Mouse (Mus musculus): ENCODE measurements at regions not wholly inside any gene's neighbourhood (a gene's known extent, or its start where the extent isn't known, plus 50 kb on each side); places are given as distances from the start of the nearest gene placed in this dataset.

- no peak for ATAC-seq
Observed at GRCm38 (mm10) chr8:49175386-49175785, 331.6 kb upstream of the Tenm3 start.

GRCm38 (mm10) chr8:49174956-49175355, 331.2 kb upstream of the Tenm3 start:
- no peaks in the 10 kb centered on the region for H3K36me3 ChIP-seq
- no peak for ATAC-seq
- no peaks in the 10 kb centered on the region for H3K4me1 ChIP-seq (replicated peaks)
- H3K4me3 ChIP-seq (replicated peaks), result no peak overlapping the region
- 84% methylated on average over 2 of the region's 2 CpGs for WGBS
- no peak overlapping the region for H3K9ac ChIP-seq
- no peaks in the 10 kb centered on the region for H3K9me3 ChIP-seq
- H3K27ac ChIP-seq, result no peak overlapping the region
- H3K4me2 ChIP-seq (replicated peaks), result no peak overlapping the region
- H3K27me3 ChIP-seq (replicated peaks), result no peaks in the 10 kb centered on the region

More at GRCm38 (mm10) chr8:49175386-49175785, 331.6 kb upstream of the Tenm3 start:
- Histone ChIP-seq H3K4me3 (replicated peaks) (no peak overlapping the region), H3K9ac (no peak overlapping the region), H3K9me3 (no peaks in the 10 kb centered on the region), H3K36me3 (no peaks in the 10 kb centered on the region), H3K27me3 (replicated peaks) (no peaks in the 10 kb centered on the region), H3K4me2 (replicated peaks) (no peak overlapping the region), H3K4me1 (replicated peaks) (no peaks in the 10 kb centered on the region), H3K27ac (no peak overlapping the region)
- WGBS, result 89% methylated on average over 4 of the region's 4 CpGs

GRCm38 (mm10) chr8:49159318-49159717, 315.6 kb upstream of the Tenm3 start:
- ATAC-seq, result no peak
- Histone ChIP-seq H3K4me3 (replicated peaks) (no peak overlapping the region), H3K9ac (no peak overlapping the region), H3K27ac (no peak overlapping the region), H3K9me3 (no peaks in the 10 kb centered on the region), H3K4me1 (replicated peaks) (no peaks in the 10 kb centered on the region), H3K27me3 (replicated peaks) (no peaks in the 10 kb centered on the region), H3K4me2 (replicated peaks) (no peak overlapping the region), H3K36me3 (no peaks in the 10 kb centered on the region)
- WGBS, result 67% methylated on average over 4 of the region's 4 CpGs

GRCm38 (mm10) chr8:49158201-49158600, 314.4 kb upstream of the Tenm3 start:
- no peaks in the 10 kb centered on the region for H3K27me3 ChIP-seq (replicated peaks)
- no peak for ATAC-seq
- H3K4me2 ChIP-seq (replicated peaks), result no peak overlapping the region
- H3K4me1 ChIP-seq (replicated peaks), result no peaks in the 10 kb centered on the region
- no peaks in the 10 kb centered on the region for H3K36me3 ChIP-seq
- H3K9me3 ChIP-seq, result no peaks in the 10 kb centered on the region
- 68% methylated on average over 4 of the region's 4 CpGs for WGBS
- H3K27ac ChIP-seq, result no peak overlapping the region
- no peak overlapping the region for H3K9ac ChIP-seq
- H3K4me3 ChIP-seq (replicated peaks), result no peak overlapping the region

GRCm38 (mm10) chr8:49136503-49137044, 292.8 kb upstream of the Tenm3 start:
- H3K4me2 ChIP-seq (replicated peaks), result no peak overlapping the region
- H3K9me3 ChIP-seq, result no peaks in the 10 kb centered on the region
- H3K4me3 ChIP-seq (replicated peaks), result no peak overlapping the region
- H3K4me1 ChIP-seq (replicated peaks), result no peaks in the 10 kb centered on the region
- H3K27me3 ChIP-seq (replicated peaks), result no peaks in the 10 kb centered on the region
- WGBS, result 86% methylated on average over 10 of the region's 10 CpGs
- no peak for ATAC-seq
- H3K27ac ChIP-seq, result no peak overlapping the region
- H3K9ac ChIP-seq, result no peak overlapping the region
- no peaks in the 10 kb centered on the region for H3K36me3 ChIP-seq

GRCm38 (mm10) chr8:49109095-49109494, 265.3 kb upstream of the Tenm3 start:
- Histone ChIP-seq H3K27ac (no peak overlapping the region), H3K9me3 (no peaks in the 10 kb centered on the region), H3K4me3 (replicated peaks) (no peak overlapping the region), H3K36me3 (no peaks in the 10 kb centered on the region), H3K9ac (no peak overlapping the region), H3K4me1 (replicated peaks) (no peaks in the 10 kb centered on the region), H3K4me2 (replicated peaks) (no peak overlapping the region), H3K27me3 (replicated peaks) (no peaks in the 10 kb centered on the region)
- 67% methylated on average over 6 of the region's 6 CpGs for WGBS
- ATAC-seq, result no peak

GRCm38 (mm10) chr8:49108665-49109064, 264.9 kb upstream of the Tenm3 start:
- Histone ChIP-seq H3K4me2 (replicated peaks) (no peak overlapping the region), H3K9ac (no peak overlapping the region), H3K4me1 (replicated peaks) (no peaks in the 10 kb centered on the region), H3K27ac (no peak overlapping the region), H3K36me3 (no peaks in the 10 kb centered on the region), H3K4me3 (replicated peaks) (no peak overlapping the region), H3K9me3 (no peaks in the 10 kb centered on the region), H3K27me3 (replicated peaks) (no peaks in the 10 kb centered on the region)
- ATAC-seq, result no peak
- whole genome bisulfite sequencing, result 62% methylated on average over 4 of the region's 4 CpGs

GRCm38 (mm10) chr8:49106531-49106930, 262.8 kb upstream of the Tenm3 start:
- Histone ChIP-seq H3K4me3 (replicated peaks) (no peak overlapping the region), H3K27me3 (replicated peaks) (no peaks in the 10 kb centered on the region), H3K36me3 (no peaks in the 10 kb centered on the region), H3K27ac (no peak overlapping the region), H3K4me2 (replicated peaks) (no peak overlapping the region), H3K9ac (no peak overlapping the region), H3K9me3 (no peaks in the 10 kb centered on the region), H3K4me1 (replicated peaks) (no peaks in the 10 kb centered on the region)
- 81% methylated on average over 3 of the region's 3 CpGs for WGBS
- ATAC-seq, result no peak

GRCm38 (mm10) chr8:49101156-49101555, 257.4 kb upstream of the Tenm3 start:
- whole genome bisulfite sequencing, result 93% methylated on average over 7 of the region's 7 CpGs
- no peak for ATAC-seq
- no peaks in the 10 kb centered on the region for H3K36me3 ChIP-seq
- H3K27me3 ChIP-seq (replicated peaks), result no peaks in the 10 kb centered on the region
- no peak overlapping the region for H3K4me2 ChIP-seq (replicated peaks)
- H3K27ac ChIP-seq, result no peak overlapping the region
- no peaks in the 10 kb centered on the region for H3K9me3 ChIP-seq
- H3K4me3 ChIP-seq (replicated peaks), result no peak overlapping the region
- no peaks in the 10 kb centered on the region for H3K4me1 ChIP-seq (replicated peaks)
- H3K9ac ChIP-seq, result no peak overlapping the region

- Histone ChIP-seq H3K9ac (no peak overlapping the region), H3K9me3 (no peaks in the 10 kb centered on the region), H3K4me1 (replicated peaks) (no peaks in the 10 kb centered on the region), H3K4me2 (replicated peaks) (no peak overlapping the region), H3K4me3 (replicated peaks) (no peak overlapping the region), H3K36me3 (no peaks in the 10 kb centered on the region), H3K27me3 (replicated peaks) (no peaks in the 10 kb centered on the region), H3K27ac (no peak overlapping the region)
- 87% methylated on average over 6 of the region's 6 CpGs for WGBS
- no peak for ATAC-seq
Observed at GRCm38 (mm10) chr8:49084191-49084875, 240.6 kb upstream of the Tenm3 start.

GRCm38 (mm10) chr8:49069451-49069850, 225.7 kb upstream of the Tenm3 start:
- WGBS, result 61% methylated on average over 5 of the region's 5 CpGs
- no peaks in the 10 kb centered on the region for H3K9me3 ChIP-seq
- no peak overlapping the region for H3K27ac ChIP-seq
- H3K4me2 ChIP-seq (replicated peaks), result no peak overlapping the region
- no peaks in the 10 kb centered on the region for H3K36me3 ChIP-seq
- H3K4me3 ChIP-seq (replicated peaks), result no peak overlapping the region
- H3K27me3 ChIP-seq (replicated peaks), result no peaks in the 10 kb centered on the region
- H3K9ac ChIP-seq, result no peak overlapping the region
- no peak for ATAC-seq
- H3K4me1 ChIP-seq (replicated peaks), result no peaks in the 10 kb centered on the region

GRCm38 (mm10) chr8:49063256-49063655, 219.5 kb upstream of the Tenm3 start:
- ATAC-seq, result no peak
- WGBS, result 60% methylated on average over 3 of the region's 3 CpGs

GRCm38 (mm10) chr8:49043236-49043635, 199.5 kb upstream of the Tenm3 start:
- H3K4me1 ChIP-seq (replicated peaks), result no peaks in the 10 kb centered on the region
- WGBS, result 83% methylated on average over 6 of the region's 6 CpGs
- no peak overlapping the region for H3K4me2 ChIP-seq (replicated peaks)
- no peaks in the 10 kb centered on the region for H3K36me3 ChIP-seq
- no peak for ATAC-seq
- no peaks in the 10 kb centered on the region for H3K9me3 ChIP-seq
- H3K27me3 ChIP-seq (replicated peaks), result no peaks in the 10 kb centered on the region
- no peak overlapping the region for H3K9ac ChIP-seq
- H3K27ac ChIP-seq, result no peak overlapping the region
- H3K4me3 ChIP-seq (replicated peaks), result no peak overlapping the region

More at GRCm38 (mm10) chr8:49063256-49063655, 219.5 kb upstream of the Tenm3 start:
- Histone ChIP-seq H3K4me2 (replicated peaks) (no peak overlapping the region), H3K27ac (no peak overlapping the region), H3K27me3 (replicated peaks) (no peaks in the 10 kb centered on the region), H3K4me1 (replicated peaks) (no peaks in the 10 kb centered on the region), H3K36me3 (no peaks in the 10 kb centered on the region), H3K9ac (no peak overlapping the region), H3K9me3 (no peaks in the 10 kb centered on the region), H3K4me3 (replicated peaks) (no peak overlapping the region)
